ENCODE assay signal across 12 mouse cellular contexts in genomic region chr2:4949691-4950090, GRCm38 (mm10). TPM values are rescaled to one million over a fixed set of nuclear protein-coding genes. Genes with fewer than 3 reads are reported as not detected.
"Had no signal": no experiment of that assay in that cellular context is flagged by ENCODE, and none has a peak within 500 bp of the region (broad histone marks: within the 10 kb centered on the region; RNA-seq: fewer than 3 reads in every experiment).

No protein-coding gene starts in this region.

RNA-seq across cellular contexts. Expression of gene Ucma, which starts 26.2 kb away (rescaled TPM):
- total RNA-seq: megakaryocyte, adult 5-6 weeks; megakaryocyte-erythroid progenitor cell, adult 5-6 weeks had no signal
- polyA plus RNA-seq: liver, postnatal 0 days; lung, embryonic 14.5 days; lung, embryonic 16.5 days; midbrain, embryonic 10.5 days; midbrain, embryonic 12.5 days; neural tube, embryonic 13.5 days; neural tube, embryonic 15.5 days; small intestine, adult 2 months; stomach, embryonic 14.5 days; stomach, embryonic 16.5 days had no signal
